Mouse (Mus musculus): ENCODE measurements around the gene Ptpdc1. TPM values are rescaled to one million over a fixed set of nuclear protein-coding genes. Genes with fewer than 3 reads are reported as not detected.

Gene Ptpdc1
- polyA plus RNA-seq, 1 experiment from 2014 or later: 16.2 TPM

DNA sequence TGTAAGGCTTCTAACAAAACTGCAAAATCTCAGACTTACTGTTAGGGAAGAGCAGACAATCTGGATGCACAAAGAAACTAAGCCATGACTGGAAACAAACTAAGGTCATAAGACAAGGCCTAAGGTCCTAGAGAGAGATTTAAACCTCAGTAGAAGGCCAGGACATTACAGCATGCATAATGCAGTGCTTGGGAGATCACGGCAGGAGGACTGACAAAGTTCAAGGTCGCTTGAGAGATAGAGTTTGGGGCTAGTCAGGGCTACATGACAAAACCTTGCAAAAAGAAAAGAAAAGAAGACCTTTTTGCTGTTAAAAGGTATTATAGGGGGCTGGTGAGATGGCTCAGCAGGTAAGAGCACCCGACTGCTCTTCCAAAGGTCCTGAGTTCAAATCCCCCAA, 22.2 kb downstream of the Ptpdc1 start:
- peaks cover 46% of the 10 kb centered on the region for H3K36me3 ChIP-seq
- WGBS: 87% methylated on average over 3 of the region's 3 CpGs
- no peak overlapping the region for H3K4me3 ChIP-seq
- no peaks in the 10 kb centered on the region for H3K9me3 ChIP-seq
- no peak overlapping the region for H3K27ac ChIP-seq (replicated peaks)
- no peaks in the 10 kb centered on the region for H3K27me3 ChIP-seq
- no peak overlapping the region for H3K9ac ChIP-seq
- H3K4me1 ChIP-seq (replicated peaks): no peaks in the 10 kb centered on the region
- ATAC-seq (ENCODE audit: low read depth): no peak
- H3K4me2 ChIP-seq: no peak overlapping the region

DNA sequence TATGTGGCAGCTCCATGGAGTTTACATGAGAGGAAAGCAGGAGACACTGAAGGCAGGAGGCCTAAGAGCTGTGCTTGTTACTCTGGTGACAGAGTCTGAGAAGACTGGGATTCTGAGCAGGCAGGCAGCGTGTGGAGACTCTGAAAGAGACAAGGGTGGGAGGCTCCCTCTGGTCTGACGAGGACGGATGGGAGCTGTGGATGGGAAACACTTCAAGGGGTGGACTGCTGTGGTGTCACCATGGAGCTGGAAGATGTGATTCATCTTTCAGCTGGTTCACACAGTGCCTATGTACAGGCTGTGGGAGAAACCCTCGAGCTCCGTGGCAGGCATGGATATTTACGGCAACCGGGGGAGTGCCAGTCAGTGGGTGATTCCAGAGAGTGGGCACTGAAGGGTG, 30.9 kb downstream of the Ptpdc1 start:
- peaks cover 31% of the 10 kb centered on the region for H3K4me1 ChIP-seq (replicated peaks)
- peak; percentile 86 for ATAC-seq (ENCODE audit: low read depth)
- H3K36me3 ChIP-seq: peaks cover 28% of the 10 kb centered on the region
- no peaks in the 10 kb centered on the region for H3K27me3 ChIP-seq
- H3K4me3 ChIP-seq: no peak overlapping the region
- peak overlapping the region; percentile 77 for H3K27ac ChIP-seq (replicated peaks)
- no peaks in the 10 kb centered on the region for H3K9me3 ChIP-seq
- peak overlapping the region; percentile 8; the same call in 1 of the 2 replicates for H3K4me2 ChIP-seq
- WGBS: 29% methylated on average over 7 of the region's 7 CpGs
- H3K9ac ChIP-seq: 0 out of 2 replicates have a peak overlapping the region, but pooled peaks have one; percentile 1

DNA sequence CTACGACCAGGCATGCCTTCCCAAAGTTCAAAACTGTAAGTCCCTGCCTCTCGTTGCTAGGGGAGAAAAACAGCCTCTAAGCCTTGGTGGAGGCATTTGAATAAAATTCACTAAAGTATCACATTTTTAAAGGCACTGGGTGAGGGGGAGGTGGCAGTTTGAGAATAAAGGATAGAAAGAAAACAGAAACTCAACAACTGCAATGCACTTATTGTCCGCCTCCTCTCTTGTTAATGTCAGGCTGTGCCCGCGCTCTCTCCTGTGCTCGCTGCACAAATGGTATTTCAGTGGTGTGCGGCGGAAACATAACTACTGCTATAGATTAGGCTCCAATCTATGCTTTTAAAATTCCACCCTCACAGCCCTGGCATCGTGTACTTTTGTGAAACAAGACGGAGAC, 31.4 kb downstream of the Ptpdc1 start:
- Histone ChIP-seq H3K4me2 (peak overlapping the region; percentile 14), H3K27ac (replicated peaks) (peak overlapping the region; percentile 77), H3K9me3 (no peaks in the 10 kb centered on the region), H3K36me3 (peaks cover 32% of the 10 kb centered on the region), H3K4me1 (replicated peaks) (peaks cover 31% of the 10 kb centered on the region), H3K4me3 (no peak overlapping the region), H3K27me3 (no peaks in the 10 kb centered on the region), H3K9ac (peak overlapping the region; percentile 1; the same call in 1 of the 2 replicates)
- WGBS: 34% methylated on average over 10 of the region's 10 CpGs
- peak; percentile 28; the same call in 1 of the 2 replicates for ATAC-seq (ENCODE audit: low read depth)

DNA sequence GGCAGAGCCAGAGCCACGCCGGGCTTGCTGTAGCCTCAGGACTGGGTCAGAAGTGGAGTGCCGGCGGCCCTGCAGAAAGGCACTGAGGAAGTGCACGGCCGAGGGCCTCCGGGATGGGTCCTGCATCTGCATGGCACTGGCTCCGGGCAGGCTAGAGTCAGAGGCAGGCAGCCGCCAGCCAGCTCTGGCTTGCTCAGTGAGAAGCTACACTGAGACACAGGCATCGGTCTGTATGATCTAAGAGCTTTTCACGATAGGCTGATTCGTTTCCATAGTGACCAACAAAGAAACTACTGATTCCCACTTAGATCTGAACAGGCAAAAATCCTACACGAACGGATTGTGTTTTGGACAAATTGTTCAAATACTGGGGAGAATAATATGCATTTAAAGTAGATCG, 32.3 kb downstream of the Ptpdc1 start:
- peak overlapping the region; percentile 78 for H3K27ac ChIP-seq (replicated peaks)
- WGBS: 25% methylated on average over 15 of the region's 15 CpGs
- H3K27me3 ChIP-seq: no peaks in the 10 kb centered on the region
- H3K4me1 ChIP-seq (replicated peaks): peaks cover 31% of the 10 kb centered on the region
- peak; percentile 85 for ATAC-seq (ENCODE audit: low read depth)
- H3K4me2 ChIP-seq: peak overlapping the region; percentile 44
- 0 out of 2 replicates have a peak overlapping the region, but pooled peaks have one; percentile 17 for H3K4me3 ChIP-seq
- peak overlapping the region; percentile 65 for H3K9ac ChIP-seq
- peaks cover 38% of the 10 kb centered on the region for H3K36me3 ChIP-seq
- H3K9me3 ChIP-seq: no peaks in the 10 kb centered on the region

DNA sequence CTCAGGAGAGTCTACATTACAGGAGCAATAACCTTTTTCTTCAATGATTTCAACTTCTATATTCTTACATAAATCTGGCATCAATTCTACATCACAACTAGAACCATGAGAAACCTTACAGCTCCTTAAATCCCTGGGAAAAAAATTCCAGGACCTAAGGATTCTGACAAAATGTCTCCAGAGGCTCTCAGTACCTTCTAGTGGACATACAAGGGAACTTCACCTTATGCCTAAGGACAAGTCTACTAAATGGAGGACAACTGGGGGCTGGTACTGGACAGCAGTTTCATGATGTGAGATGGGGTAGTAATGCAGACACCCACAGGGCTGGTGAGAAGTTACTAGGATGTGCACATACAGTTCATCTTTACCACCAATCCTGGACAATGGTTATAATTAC, 34.7 kb downstream of the Ptpdc1 start:
- Histone ChIP-seq H3K4me2 (no peak overlapping the region), H3K27me3 (no peaks in the 10 kb centered on the region), H3K4me1 (replicated peaks) (peaks cover 26% of the 10 kb centered on the region), H3K9ac (no peak overlapping the region), H3K9me3 (no peaks in the 10 kb centered on the region), H3K4me3 (no peak overlapping the region), H3K36me3 (peaks cover 56% of the 10 kb centered on the region), H3K27ac (replicated peaks) (no peak overlapping the region)
- no peak for ATAC-seq (ENCODE audit: low read depth)

DNA sequence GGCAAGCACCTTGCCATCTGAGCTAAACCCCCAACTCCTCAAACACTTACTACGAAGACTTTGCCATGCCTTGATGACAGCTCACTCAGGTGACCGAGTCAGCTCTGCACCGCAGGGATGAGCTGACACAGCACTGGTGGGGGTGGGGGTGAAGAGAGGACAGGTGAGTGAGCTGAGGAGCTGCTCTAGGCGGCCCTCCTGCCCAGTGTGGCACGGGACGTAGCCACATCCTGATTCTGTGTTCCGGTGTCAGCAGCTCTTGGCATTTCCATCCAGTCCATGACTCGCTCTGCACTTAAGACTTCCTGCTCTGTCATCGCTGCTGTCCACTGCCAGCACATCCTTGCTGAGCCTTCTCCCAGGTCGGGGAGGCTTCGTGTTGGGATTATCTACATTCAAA, 38.1 kb downstream of the Ptpdc1 start:
- peaks cover 77% of the 10 kb centered on the region for H3K36me3 ChIP-seq

DNA sequence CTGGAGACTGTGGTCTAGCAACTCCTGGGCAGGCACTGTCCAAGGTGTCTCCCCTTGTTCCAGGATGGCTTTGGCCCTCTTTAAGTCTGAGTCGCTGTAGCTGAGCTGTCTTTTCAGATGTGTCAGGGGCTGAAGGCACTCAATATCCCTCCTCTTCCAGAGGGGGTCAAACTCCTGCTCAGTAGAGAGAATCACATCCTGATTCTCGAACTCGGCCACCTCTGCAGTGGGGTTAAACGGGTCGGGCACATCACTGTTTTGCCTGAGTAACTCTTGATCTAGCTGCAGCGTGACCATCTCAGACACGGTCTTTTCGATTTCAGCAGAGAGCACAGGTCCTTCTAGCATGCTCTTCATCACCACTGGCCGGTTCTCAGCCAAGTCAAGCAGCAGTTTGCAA, 39.0 kb downstream of the Ptpdc1 start:
- Histone ChIP-seq H3K36me3 (peaks cover 72% of the 10 kb centered on the region), H3K27me3 (no peaks in the 10 kb centered on the region), H3K4me1 (replicated peaks) (no peaks in the 10 kb centered on the region), H3K4me3 (no peak overlapping the region), H3K9me3 (no peaks in the 10 kb centered on the region), H3K9ac (no peak overlapping the region), H3K27ac (replicated peaks) (no peak overlapping the region), H3K4me2 (no peak overlapping the region)
- no peak for ATAC-seq (ENCODE audit: low read depth)
- 90% methylated on average over 9 of the region's 9 CpGs for WGBS

More for the DNA sequence above, 38.1 kb downstream of the Ptpdc1 start:
- no peak overlapping the region for H3K4me3 ChIP-seq
- H3K4me1 ChIP-seq (replicated peaks): no peaks in the 10 kb centered on the region
- H3K4me2 ChIP-seq: no peak overlapping the region
- WGBS: 87% methylated on average over 11 of the region's 11 CpGs
- no peaks in the 10 kb centered on the region for H3K27me3 ChIP-seq
- H3K9me3 ChIP-seq: no peaks in the 10 kb centered on the region
- H3K27ac ChIP-seq (replicated peaks): no peak overlapping the region
- ATAC-seq (ENCODE audit: low read depth): no peak
- H3K9ac ChIP-seq: no peak overlapping the region

DNA sequence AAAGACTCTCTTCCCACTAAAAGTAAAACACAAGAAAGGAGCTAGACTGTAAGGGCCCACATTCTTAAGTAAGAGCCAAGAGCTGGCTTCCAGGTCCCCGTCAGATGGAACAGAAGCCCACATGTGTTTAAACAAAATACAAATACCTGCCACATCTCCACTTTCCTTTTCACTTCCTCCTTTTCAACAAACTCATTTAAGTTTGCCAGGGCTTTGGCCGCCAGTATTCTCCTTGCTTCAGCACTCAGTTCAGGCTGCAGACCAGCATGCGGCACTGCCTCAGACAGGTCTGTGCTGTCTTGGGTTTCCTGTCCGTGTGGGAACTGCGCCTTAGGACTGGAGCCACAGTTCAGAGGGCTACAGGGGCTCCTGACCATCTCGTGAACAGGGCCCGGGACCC, 39.7 kb downstream of the Ptpdc1 start:
- Histone ChIP-seq H3K4me1 (replicated peaks) (no peaks in the 10 kb centered on the region), H3K4me2 (no peak overlapping the region), H3K27me3 (no peaks in the 10 kb centered on the region), H3K9me3 (no peaks in the 10 kb centered on the region), H3K27ac (replicated peaks) (no peak overlapping the region), H3K4me3 (no peak overlapping the region), H3K36me3 (peaks cover 74% of the 10 kb centered on the region), H3K9ac (no peak overlapping the region)
- ATAC-seq (ENCODE audit: low read depth): no peak
- 92% methylated on average over 7 of the region's 7 CpGs for WGBS

DNA sequence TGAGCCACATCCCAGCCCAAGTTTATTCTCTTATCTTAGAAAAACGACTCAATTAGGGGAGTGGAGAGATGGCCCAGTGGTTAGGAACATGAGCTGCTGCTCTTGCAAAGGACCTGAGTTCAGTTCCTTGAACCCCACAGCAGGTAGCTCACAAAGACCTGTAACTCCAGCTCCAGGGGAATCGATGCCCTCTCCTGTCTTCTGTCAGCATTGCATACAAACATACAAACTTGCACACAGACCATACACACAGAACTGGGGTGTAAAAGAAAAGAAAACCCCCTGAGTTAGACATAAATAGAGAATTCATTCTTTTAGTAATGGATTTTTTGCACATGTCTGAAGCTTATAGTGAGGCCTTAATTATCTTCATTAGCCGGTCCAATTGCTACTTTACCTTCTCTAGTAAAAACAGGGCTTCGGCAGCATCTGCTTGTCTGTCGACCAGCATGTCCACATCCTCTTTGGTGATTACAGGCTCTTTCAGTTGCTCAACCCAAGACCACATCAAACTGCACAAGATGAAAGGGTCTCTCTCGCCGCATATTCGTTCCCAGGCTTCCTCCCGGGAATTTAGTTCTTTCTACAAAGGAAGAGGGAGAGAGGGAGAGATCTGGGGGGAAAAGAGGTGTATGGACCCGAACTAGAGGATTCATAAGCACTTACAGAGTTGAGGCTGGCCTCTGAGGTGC, 42.6 kb downstream of the Ptpdc1 start:
- no peaks in the 10 kb centered on the region for H3K27me3 ChIP-seq

DNA sequence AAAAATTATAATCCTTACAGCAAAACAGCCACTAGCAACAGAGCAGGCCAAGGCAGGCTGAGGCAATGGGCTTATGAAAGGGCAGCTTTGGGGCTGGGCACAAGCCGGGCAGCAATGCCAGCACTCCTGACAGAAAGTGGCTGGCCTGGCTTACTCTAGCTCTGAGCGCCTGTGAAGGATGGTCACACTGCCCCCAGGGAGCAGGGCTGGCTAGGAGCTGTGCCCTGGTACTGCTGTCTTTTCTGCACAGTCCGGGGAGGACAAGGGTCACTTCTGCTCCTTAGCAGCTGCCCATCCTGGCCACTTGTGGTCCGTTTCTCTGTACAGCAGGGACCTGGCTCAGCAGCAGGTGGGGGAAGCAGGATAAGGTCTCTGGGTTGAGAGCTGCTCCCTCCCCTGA, 46.8 kb downstream of the Ptpdc1 start:
- no peaks in the 10 kb centered on the region for H3K27me3 ChIP-seq
- no peak overlapping the region for H3K9ac ChIP-seq
- WGBS: 76% methylated on average over 4 of the region's 4 CpGs
- no peak overlapping the region for H3K4me3 ChIP-seq
- H3K9me3 ChIP-seq: no peaks in the 10 kb centered on the region
- no peak for ATAC-seq (ENCODE audit: low read depth)
- no peak overlapping the region for H3K4me2 ChIP-seq
- peaks cover 24% of the 10 kb centered on the region for H3K4me1 ChIP-seq (replicated peaks)
- no peak overlapping the region for H3K27ac ChIP-seq (replicated peaks)
- peaks cover 34% of the 10 kb centered on the region for H3K36me3 ChIP-seq

More for the DNA sequence above, 42.6 kb downstream of the Ptpdc1 start:
- Histone ChIP-seq H3K4me2 (no peak overlapping the region), H3K4me1 (replicated peaks) (0 out of 2 replicates have a peak, but pooled peaks cover 1% of the 10 kb centered on the region), H3K36me3 (peaks cover 65% of the 10 kb centered on the region), H3K27ac (replicated peaks) (no peak overlapping the region), H3K9ac (no peak overlapping the region), H3K9me3 (no peaks in the 10 kb centered on the region), H3K4me3 (no peak overlapping the region)
- WGBS: 67% methylated on average over 10 of the region's 10 CpGs
- ATAC-seq (ENCODE audit: low read depth): no peak

DNA sequence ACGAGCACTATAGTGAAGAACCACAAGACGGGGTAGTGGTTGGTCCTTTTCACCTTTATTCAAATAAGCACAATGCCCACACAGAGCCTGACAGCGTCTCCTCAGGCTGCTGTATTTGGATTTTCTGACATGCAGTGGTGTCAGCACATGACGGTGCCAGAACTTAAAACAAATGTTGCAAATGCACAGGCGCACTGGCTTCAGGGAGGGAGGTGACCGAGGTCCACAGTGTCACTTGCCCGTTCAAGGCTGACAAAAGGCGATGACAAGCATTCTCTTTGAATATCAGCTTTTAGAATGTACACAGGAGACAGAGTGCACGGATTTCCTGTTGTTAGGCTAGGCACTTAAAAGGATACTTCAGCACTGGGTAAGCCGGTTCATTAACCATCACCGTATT, 47.6 kb downstream of the Ptpdc1 start:
- 76% methylated on average over 11 of the region's 11 CpGs for WGBS
- Histone ChIP-seq H3K4me1 (replicated peaks) (peaks cover 29% of the 10 kb centered on the region), H3K27me3 (no peaks in the 10 kb centered on the region), H3K36me3 (peaks cover 32% of the 10 kb centered on the region), H3K4me2 (no peak overlapping the region), H3K27ac (replicated peaks) (no peak overlapping the region), H3K9ac (no peak overlapping the region), H3K9me3 (no peaks in the 10 kb centered on the region), H3K4me3 (no peak overlapping the region)
- ATAC-seq (ENCODE audit: low read depth): no peak

DNA sequence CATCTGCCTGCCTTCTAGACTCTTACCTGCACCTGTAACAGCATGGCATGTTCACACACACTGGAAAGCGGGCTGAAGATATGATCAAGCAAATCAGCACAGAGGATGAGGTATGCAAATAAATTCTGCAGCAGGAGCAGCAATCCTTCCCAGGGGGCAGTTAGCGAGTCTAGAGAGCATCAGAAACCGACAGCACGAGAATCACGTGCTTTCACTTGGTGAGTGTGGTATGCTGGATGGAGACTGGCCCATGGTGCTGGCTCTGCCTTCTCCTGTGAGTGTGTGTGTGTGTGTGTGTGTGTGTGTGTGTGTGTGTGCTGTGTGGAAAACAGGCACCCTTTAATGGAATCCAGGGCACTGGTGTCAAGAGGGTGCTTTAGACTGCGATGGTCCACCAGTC, 48.5 kb downstream of the Ptpdc1 start:
- ATAC-seq (ENCODE audit: low read depth): peak; percentile 64; the same call in 1 of the 2 replicates
- Histone ChIP-seq H3K4me2 (no peak overlapping the region), H3K36me3 (peaks cover 25% of the 10 kb centered on the region), H3K4me3 (no peak overlapping the region), H3K4me1 (replicated peaks) (peaks cover 29% of the 10 kb centered on the region), H3K9ac (no peak overlapping the region), H3K9me3 (no peaks in the 10 kb centered on the region), H3K27ac (replicated peaks) (no peak overlapping the region; the same call in 1 of the 2 replicates), H3K27me3 (no peaks in the 10 kb centered on the region)
- WGBS: 56% methylated on average over 6 of the region's 6 CpGs

DNA sequence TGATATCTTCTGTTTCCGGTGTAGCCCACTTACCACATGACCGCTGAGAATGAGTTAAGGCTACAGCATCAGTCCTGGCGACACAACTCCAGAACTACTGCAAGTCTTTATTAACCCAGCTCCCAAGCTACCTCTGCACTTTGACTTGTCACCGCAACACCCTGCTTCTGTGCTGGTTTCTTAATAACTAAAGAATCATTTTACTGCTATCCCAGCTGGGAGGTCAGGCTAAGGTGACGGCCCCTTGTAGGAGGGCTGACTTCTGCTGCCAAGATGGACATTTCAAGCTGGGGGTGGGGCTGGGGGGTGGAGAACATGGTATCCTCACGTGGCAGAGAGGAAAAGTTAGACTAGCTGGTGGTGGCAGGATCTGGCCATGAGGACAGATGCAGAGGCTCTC, 50.7 kb downstream of the Ptpdc1 start:
- Histone ChIP-seq H3K27me3 (no peaks in the 10 kb centered on the region), H3K27ac (replicated peaks) (no peak overlapping the region), H3K9ac (no peak overlapping the region), H3K4me1 (replicated peaks) (peaks cover 29% of the 10 kb centered on the region), H3K4me2 (no peak overlapping the region), H3K4me3 (no peak overlapping the region), H3K36me3 (0 out of 2 replicates have a peak, but pooled peaks cover 9% of the 10 kb centered on the region), H3K9me3 (no peaks in the 10 kb centered on the region)
- WGBS: 77% methylated on average over 6 of the region's 6 CpGs
- ATAC-seq (ENCODE audit: low read depth): no peak
